7 mouse cellular contexts compared by ENCODE assay signal in the genomic region with DNA sequence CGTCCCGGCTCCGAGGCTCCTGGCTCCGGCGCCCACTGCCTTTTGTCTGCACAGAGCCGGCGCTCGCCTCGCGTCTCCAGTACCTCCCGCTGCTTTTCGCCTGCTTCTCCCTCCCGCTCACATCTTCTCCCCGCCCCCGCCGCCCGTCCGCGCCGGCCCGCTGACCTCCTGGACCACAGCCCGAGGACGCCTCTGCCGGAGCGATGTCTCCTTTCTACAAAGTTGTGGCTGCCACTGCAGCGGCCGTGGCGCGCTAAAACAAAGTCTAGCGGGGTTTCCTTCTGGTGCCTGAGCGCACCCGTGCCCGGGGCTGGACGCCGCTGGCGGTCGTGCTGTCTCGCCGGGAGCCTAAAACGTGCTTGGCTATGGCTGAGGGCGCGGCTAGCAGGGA. TPM values are rescaled to one million over a fixed set of nuclear protein-coding genes. Genes with fewer than 3 reads are reported as not detected.
DNase-seq lines count a peak whose midpoint lies in the region; ATAC-seq and TF ChIP-seq lines count a peak whose summit lies in the region.

No protein-coding gene starts in this region.

- peak overlapping the region; percentile 35 for H3K4me2 ChIP-seq in CH12.LX (ENCODE audit: insufficient read depth, low read depth, poor library complexity, severe bottlenecking)
- H3K4me2 ChIP-seq in forebrain, embryonic 11.5 days (ENCODE audit: low read depth, low read length, severe bottlenecking), result peak overlapping the region; percentile 97
- peak overlapping the region; percentile 99 for H3K4me2 ChIP-seq in stomach, embryonic 14.5 days (replicated peaks; ENCODE audit: low read depth, low read length)

- H3K27me3 ChIP-seq in CH12.LX (replicated peaks), result peaks cover 5% of the 10 kb centered on the region
- no peaks in the 10 kb centered on the region for H3K27me3 ChIP-seq in Patski
- H3K27me3 ChIP-seq in forebrain, embryonic 11.5 days (ENCODE audit: control insufficient read depth, insufficient read depth, low read length), result no peaks in the 10 kb centered on the region
- H3K27me3 ChIP-seq in stomach, embryonic 14.5 days (ENCODE audit: control insufficient read depth, insufficient read depth, low read length), result no peaks in the 10 kb centered on the region

- H3K9me3 ChIP-seq in CH12.LX (replicated peaks; ENCODE audit: low read length), result no peaks in the 10 kb centered on the region
- H3K9me3 ChIP-seq in forebrain, embryonic 11.5 days (ENCODE audit: control insufficient read depth, low read length), result no peaks in the 10 kb centered on the region
- 0 out of 2 replicates have a peak, but pooled peaks cover 5% of the 10 kb centered on the region for H3K9me3 ChIP-seq in stomach, embryonic 14.5 days (ENCODE audit: control insufficient read depth, low read depth, low read length)

- peak overlapping the region in 2 of 3 experiments; percentile 54 to 65 for H3K4me3 ChIP-seq in CH12.LX (replicated peaks in 1 of 3; ENCODE audit: low read depth in 2 of 3, low read length in 2 of 3, poor library complexity in 1 of 3)
- peak overlapping the region; percentile 68 for H3K4me3 ChIP-seq in forebrain, embryonic 11.5 days (ENCODE audit: low read depth, low read length)
- H3K4me3 ChIP-seq in stomach, embryonic 14.5 days (ENCODE audit: low read depth, low read length), result peak overlapping the region; percentile 76

- no peaks in the 10 kb centered on the region for H3K36me3 ChIP-seq in CH12.LX (replicated peaks in 1 of 2; ENCODE audit: control insufficient read depth in 1 of 2, insufficient read depth in 1 of 2, low read length in 1 of 2)
- no peaks in the 10 kb centered on the region for H3K36me3 ChIP-seq in forebrain, embryonic 11.5 days (ENCODE audit: control insufficient read depth, insufficient read depth, low read length)
- H3K36me3 ChIP-seq in stomach, embryonic 14.5 days (ENCODE audit: control insufficient read depth, insufficient read depth, low read length), result no peaks in the 10 kb centered on the region

- no peak for TF ChIP-seq RAD21 in CH12.LX (IDR thresholded peaks at IDR 0.05; ENCODE audit: low read depth, low read length)

- dilution Hi-C loops in CH12.LX (cut with MboI; ENCODE audit: extremely low pct_ligation_motif_present, extremely low pct_unique_long_range_greater_than_20kb, low sequenced_read_pairs), result no loop called here

- TF ChIP-seq CTCF in CH12.LX (conservative IDR thresholded peaks at IDR 0.05 in 1 of 2, IDR thresholded peaks at IDR 0.05 in 1 of 2; ENCODE audit: low read depth in 2 of 2, low read length in 2 of 2) (no peak), Patski (IDR thresholded peaks at IDR 0.05) (no peak)

- in situ Hi-C loops in CH12.LX (cut with MboI; ENCODE audit: low pct_ligation_motif_present, low pct_unique_long_range_greater_than_20kb, low sequenced_read_pairs), result loop anchor here (10.0 to 25.0 kb wide), 2 partner anchors 329 to 456 kb away; no protein-coding TSS in a partner anchor
- in situ Hi-C loops in Patski (cut with MboI; ENCODE audit: low pct_unique_long_range_greater_than_20kb), result loop anchor here (5.0 to 25.0 kb wide), 4 partner anchors 171 to 1981 kb away; partner anchors contain the start of gene 1700066M21Rik

- ATAC-seq in Patski, result peak; percentile 58
- peak; percentile 68 for ATAC-seq in forebrain, embryonic 11.5 days (replicated peaks; ENCODE audit: low FRiP score)
- ATAC-seq in stomach, embryonic 14.5 days (ENCODE audit: insufficient number of reproducible peaks, insufficient read depth, low FRiP score, low read depth), result 0 out of 2 replicates have a peak, but pooled peaks have one; percentile 12

- CTCF ChIA-PET in Patski (lab: Charles Lee), result interaction anchor here (2.6 kb wide), 1 partner anchor 468 kb away, joined by 25 read pairs; no protein-coding TSS in a partner anchor

- 1% methylated on average over 39 of the region's 42 CpGs for WGBS in forebrain, embryonic 11.5 days
- WGBS in stomach, embryonic 14.5 days, result 0% methylated on average over 39 of the region's 42 CpGs

- H3K9ac ChIP-seq in CH12.LX (ENCODE audit: insufficient read depth, low read depth), result no peak overlapping the region
- H3K9ac ChIP-seq in forebrain, embryonic 11.5 days (ENCODE audit: low read length), result peak overlapping the region; percentile 51
- peak overlapping the region; percentile 58 for H3K9ac ChIP-seq in stomach, embryonic 14.5 days (replicated peaks; ENCODE audit: low read depth, low read length)

- no peaks in the 10 kb centered on the region for H3K79me2 ChIP-seq in CH12.LX (replicated peaks; ENCODE audit: control insufficient read depth, extremely low read depth, insufficient read depth, poor library complexity, severe bottlenecking)

- POLR2A ChIA-PET in Patski (lab: Charles Lee), result interaction anchor here (0.5 kb wide), 1 partner anchor 347 kb away, joined by 4 read pairs; no protein-coding TSS in a partner anchor

- DNase-seq in CH12.LX (ENCODE audit: extremely low read depth) (no peak), Patski (ENCODE audit: low read depth, low spot score) (no peak)
- DNase-seq in forebrain, embryonic 11.5 days (ENCODE audit: low spot score), result no peak
- peak; percentile 78 to 82 for DNase-seq in heart, postnatal 14 days
- peak; percentile 84 to 90 for DNase-seq in kidney, postnatal 36 days
- peak; percentile 71 for DNase-seq in lung, postnatal 14 days

- H3K27ac ChIP-seq in CH12.LX (ENCODE audit: insufficient read depth, low read depth), result no peak overlapping the region
- H3K27ac ChIP-seq in forebrain, embryonic 11.5 days (ENCODE audit: low read depth, low read length), result no peak overlapping the region
- peak overlapping the region; percentile 52; the same call in 1 of the 2 replicates for H3K27ac ChIP-seq in stomach, embryonic 14.5 days (ENCODE audit: low read length)

- no peak for TF ChIP-seq EP300 in CH12.LX (IDR thresholded peaks at IDR 0.05; ENCODE audit: low read length)

- no peak for TF ChIP-seq POLR2A in CH12.LX (IDR thresholded peaks at IDR 0.05; ENCODE audit: low read depth, low read length)

- H3K4me1 ChIP-seq in CH12.LX (ENCODE audit: control insufficient read depth in 1 of 2, insufficient read depth in 2 of 2), result peaks cover 2 to 9% of the 10 kb centered on the region in 2 experiments; a peak in 3 of 4 replicates
- H3K4me1 ChIP-seq in forebrain, embryonic 11.5 days (replicated peaks; ENCODE audit: control insufficient read depth, insufficient read depth, low read length), result no peaks in the 10 kb centered on the region
- H3K4me1 ChIP-seq in stomach, embryonic 14.5 days (ENCODE audit: control insufficient read depth, insufficient read depth, low read length), result peaks cover 9% of the 10 kb centered on the region; the same call in 1 of the 2 replicates

- intact Hi-C loops in heart, postnatal 14 days (cut with DNase I), result loop anchor here (5.0 kb wide), 2 partner anchors 106 to 166 kb away; no protein-coding TSS in a partner anchor

TF ChIP-seq in CH12.LX, 34 proteins besides CTCF, POLR2A, EP300 and RAD21:
- no peak for TF ChIP-seq MAZ (IDR thresholded peaks at IDR 0.05; ENCODE audit: low read depth, low read length)
- no peak for TF ChIP-seq PAX5 (IDR thresholded peaks at IDR 0.05; ENCODE audit: low read length)

RNA-seq across cellular contexts. Expression of gene Plcl1, which starts 0.3 kb away (rescaled TPM):
- total RNA-seq in CH12.LX (2012; rRNA removed) (under 0.01 and 0.13 TPM in 2 replicates), CH12.LX (2014; rRNA removed) (0.07 and 0.08 TPM in 2 replicates)
- polyA plus RNA-seq in CH12.LX (2012; ENCODE audit: insufficient read length, low read depth) (0.04 and 0.41 TPM in 2 replicates), Patski (2021) (15.2 TPM)
- 2.2 and 3.3 TPM in 2 replicates for polyA plus RNA-seq in forebrain, embryonic 11.5 days (2014; fragmentation: Nextera tagmentation; extraction: Ambion mirVana)
- total RNA-seq in heart, postnatal 14 days (2021), result 1 to 10 TPM; 4.8 to 4.9 TPM
- polyA plus RNA-seq in stomach, embryonic 14.5 days (2014; fragmentation: Nextera tagmentation; extraction: Ambion mirVana), result 3.8 and 4.1 TPM in 2 replicates

RNA-seq across cellular contexts. Expression of gene Boll, which starts 42.7 kb away (rescaled TPM):
- not detected in 2 replicates for total RNA-seq in CH12.LX (2012; rRNA removed)
- total RNA-seq in CH12.LX (2014; rRNA removed), result not detected in 2 replicates
- polyA plus RNA-seq in CH12.LX (2012; ENCODE audit: insufficient read length, low read depth), result not detected in 2 replicates
- polyA plus RNA-seq in Patski (2021), result not detected
- polyA plus RNA-seq in forebrain, embryonic 11.5 days (2014; fragmentation: Nextera tagmentation; extraction: Ambion mirVana), result 0.11 and 0.29 TPM in 2 replicates
- total RNA-seq in heart, postnatal 14 days (2021), result not detected
- 0.36 and 0.38 TPM in 2 replicates for polyA plus RNA-seq in stomach, embryonic 14.5 days (2014; fragmentation: Nextera tagmentation; extraction: Ambion mirVana)

Comparison
In these comparisons a context has a peak if more than half of its experiments do, and no peak if none do; other contexts are left out.
1. DNase-seq: peak in heart, postnatal 14 days (2 of 2), kidney, postnatal 36 days (2 of 2) and lung, postnatal 14 days (single experiment); none in CH12.LX (single experiment), Patski (single experiment) and forebrain, embryonic 11.5 days (single experiment).
2. H3K4me2 ChIP-seq: peak in every context shown above with its lines; median percentile 99 in stomach, embryonic 14.5 days; 97 in forebrain, embryonic 11.5 days; 35 in CH12.LX.
3. ATAC-seq: peak in every context shown above with its lines; median percentile 68 in forebrain, embryonic 11.5 days; 58 in Patski; 12 in stomach, embryonic 14.5 days.
4. Peak in every context shown above with its lines, with median percentiles within 50 percentile points of each other: H3K4me3 ChIP-seq.